Mouse (Mus musculus) layer of hippocampus, adult 9-11 months (tissue): ENCODE results near the gene Smim5.

ENCODE experiments used
- DNase-seq: peaks from one replicate; pipeline ENCODE4 v3.0.0; 2022

Gene Smim5

GRCm38 (mm10) chr11:115931235-115931634, 31.5 kb downstream of the Smim5 start:
- DNase-seq = no peak

DNA sequence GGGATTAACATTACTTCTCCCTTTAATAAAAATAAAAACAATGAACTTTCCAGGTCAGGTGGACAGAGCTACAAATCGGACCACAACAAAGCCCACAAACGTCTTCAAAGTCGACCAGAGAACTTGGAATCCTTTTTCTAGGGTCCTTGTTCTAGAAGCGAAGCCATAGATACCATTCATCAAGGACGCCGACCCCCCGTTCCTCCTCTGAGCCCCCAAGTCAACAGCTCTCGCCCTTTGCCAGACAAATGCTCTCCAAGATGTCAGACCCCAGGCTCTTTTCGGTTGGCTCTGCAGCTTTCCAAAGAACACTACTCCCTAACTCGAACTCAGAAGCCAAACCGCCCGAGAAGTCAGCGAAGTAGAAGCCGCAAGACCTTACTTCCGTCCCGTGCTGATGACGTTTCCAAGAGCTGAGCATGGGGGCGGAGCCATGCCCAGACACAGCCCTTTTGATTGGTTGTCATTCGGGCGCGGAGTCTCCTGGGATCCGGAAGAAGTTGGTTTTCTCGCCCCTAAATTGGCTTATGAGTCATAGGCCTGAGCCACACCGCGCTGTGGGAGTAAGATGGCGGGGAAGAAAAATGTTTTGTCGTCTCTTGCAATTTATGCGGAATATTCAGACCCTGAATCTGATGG, 33.5 kb downstream of the Smim5 start, which contains the start of the genes Sap30bp and Recql5:
Sap30bp (plus strand) TSS at position 175 of the 639 bp plus-strand sequence.
Recql5 (minus strand) TSS at position 370 of the 639 bp plus-strand sequence.
- DNase-seq = peak; percentile 98

GRCm38 (mm10) chr11:115933747-115934110, 34.0 kb downstream of the Smim5 start:
- DNase-seq = no peak

GRCm38 (mm10) chr11:115939690-115940329, 40.0 kb downstream of the Smim5 start:
- DNase-seq = peak; percentile 65

GRCm38 (mm10) chr11:115941980-115942379, 42.2 kb downstream of the Smim5 start:
- DNase-seq = no peak

DNA sequence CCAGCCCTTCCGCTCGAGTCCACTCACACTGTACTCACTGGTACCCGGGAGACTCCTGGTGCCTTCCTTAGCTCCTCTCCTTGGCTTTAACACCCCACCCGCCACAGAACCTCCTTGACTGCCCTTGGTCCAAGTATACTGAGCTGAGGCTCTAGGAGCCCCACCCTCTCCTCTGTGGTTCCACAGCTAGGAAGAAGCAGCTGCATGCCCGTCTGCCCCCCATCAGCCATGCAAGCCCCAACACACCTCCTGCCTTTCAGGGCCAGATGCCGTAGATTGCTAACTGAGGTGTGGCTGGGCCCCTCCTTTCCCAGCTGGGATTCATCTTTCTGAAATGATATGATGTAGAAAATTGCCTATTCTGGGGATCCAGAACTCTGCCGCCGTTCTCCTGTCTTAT, 45.5 kb downstream of the Smim5 start:
- no peak for DNase-seq

DNA sequence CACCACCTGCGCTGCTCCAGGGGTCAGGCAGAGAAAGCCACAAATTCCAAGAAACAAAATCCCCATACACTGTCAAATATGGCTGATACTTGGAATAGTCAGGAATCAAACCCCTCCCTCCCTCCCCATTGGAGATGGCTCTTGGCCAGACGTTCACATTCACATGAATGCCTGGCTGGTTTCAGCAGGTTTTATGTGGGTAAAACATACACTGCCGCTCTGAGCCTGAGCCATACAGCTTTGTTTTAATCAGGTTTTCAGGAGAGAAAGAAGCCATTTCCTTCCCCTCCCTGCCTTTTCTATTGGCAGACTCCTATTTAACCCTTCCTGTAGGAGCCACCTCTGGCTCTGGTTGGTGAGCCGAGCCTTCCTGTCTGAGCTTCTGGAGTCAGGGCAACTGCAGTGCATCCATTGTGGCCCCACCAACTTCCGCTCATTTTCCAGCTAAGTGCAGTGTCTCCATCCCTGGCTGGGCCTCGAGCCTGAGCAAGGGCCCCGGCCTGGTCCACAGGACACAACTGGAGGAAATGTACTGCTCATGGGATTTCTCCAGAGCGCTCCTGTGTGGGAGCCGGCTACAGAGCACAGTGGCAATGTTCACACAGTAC, 46.6 kb downstream of the Smim5 start:
- no peak for DNase-seq

DNA sequence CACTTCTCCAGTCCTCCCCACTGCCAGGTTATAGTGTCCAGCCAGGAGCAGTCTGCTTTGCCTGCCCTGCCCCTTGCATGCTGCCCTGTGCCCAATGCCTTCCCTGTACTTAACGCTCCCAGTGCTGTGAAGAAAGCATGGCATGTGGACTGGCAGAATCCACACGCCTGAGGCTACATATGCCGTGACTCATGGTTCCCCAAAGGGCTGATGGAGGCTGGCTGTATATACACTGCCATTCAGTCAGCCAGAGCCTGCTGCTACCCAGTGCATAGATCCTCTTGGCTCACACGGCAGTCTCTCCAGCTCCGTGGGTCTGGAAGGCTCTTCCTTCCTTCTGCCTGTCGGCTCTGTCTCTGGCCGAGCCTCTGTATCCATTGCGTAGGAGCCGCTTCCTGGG, 48.5 kb downstream of the Smim5 start:
- DNase-seq = no peak

DNA sequence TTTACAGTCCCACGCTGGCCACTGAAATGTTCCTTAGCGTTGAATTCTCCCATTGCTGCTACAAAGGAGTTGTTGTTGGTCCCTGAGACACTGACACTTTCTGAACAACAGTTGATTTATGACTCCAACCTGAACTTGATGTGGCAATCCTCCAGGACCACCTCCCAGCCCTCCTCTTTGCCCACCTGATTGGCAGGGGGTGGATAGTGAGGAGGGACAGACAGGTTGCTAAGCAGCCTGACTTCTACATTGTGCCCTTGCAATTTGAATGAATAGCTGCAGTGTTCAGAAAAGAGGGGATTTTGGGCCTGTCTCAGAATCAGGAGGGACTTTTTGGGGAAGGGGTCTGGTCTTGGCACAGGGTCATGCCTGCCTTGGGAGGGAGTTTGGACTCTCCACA, 51.0 kb downstream of the Smim5 start:
- no peak for DNase-seq

GRCm38 (mm10) chr11:115954712-115955111, 54.9 kb downstream of the Smim5 start:
- DNase-seq = no peak

DNA sequence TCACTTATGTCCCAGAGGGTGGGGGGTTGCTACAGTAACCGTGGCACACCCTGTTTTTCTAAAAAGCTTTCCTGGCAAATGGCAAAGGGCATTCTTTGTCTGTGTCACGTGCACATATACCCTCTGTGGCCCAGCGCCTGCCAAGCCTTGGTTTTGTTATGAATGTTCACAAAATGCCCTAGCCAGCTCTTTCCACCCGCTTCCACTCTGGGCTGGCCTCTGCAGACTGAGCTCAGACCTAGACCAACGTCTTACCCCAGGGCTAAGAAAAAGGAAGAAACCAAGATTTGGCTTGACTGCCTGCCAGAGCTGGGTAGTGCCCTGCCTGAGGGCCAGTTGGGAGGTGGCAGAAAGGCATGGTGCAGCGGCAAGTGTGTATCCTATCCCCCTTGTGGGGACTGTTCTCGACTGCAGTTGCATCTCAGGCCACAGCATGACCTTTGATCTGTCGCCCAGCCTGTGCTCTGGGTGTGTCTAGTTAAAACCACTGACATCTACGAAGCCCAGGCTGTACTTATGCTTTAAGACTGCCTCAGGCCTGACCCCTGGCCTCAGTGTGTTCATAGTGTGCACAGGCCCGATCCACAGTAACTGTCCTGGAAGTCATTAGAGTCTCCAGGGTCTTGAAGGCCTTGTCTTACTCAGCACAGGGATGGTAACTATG, 55.6 kb downstream of the Smim5 start:
- DNase-seq = peak; percentile 40
